Mouse (Mus musculus) lung, postnatal 4 days (tissue): ENCODE measurements around the gene Gm867.

Source experiments
- DNase-seq, 2 experiments: peaks; one replicate each; pipeline ENCODE4 v3.0.0; 2021

Gm867 gene

GRCm38 (mm10) chr10:75936909-75937667 is 3.4 kb downstream of the Gm867 start:
- no peak for DNase-seq

- DNase-seq: peak; percentile 74 to 77
Observed at GRCm38 (mm10) chr10:75935680-75936541, 4.6 kb downstream of the Gm867 start, which contains the start of gene Mmp11. Mmp11 (minus strand) TSS chr10:75936496.

GRCm38 (mm10) chr10:75934991-75935390 is 5.5 kb downstream of the Gm867 start:
- no peak for DNase-seq

- no peak for DNase-seq
Observed at GRCm38 (mm10) chr10:75932891-75933290, 7.6 kb downstream of the Gm867 start, which contains the start of gene Chchd10. Chchd10 (plus strand) TSS chr10:75933130.

GRCm38 (mm10) chr10:75932081-75932678 is 8.3 kb downstream of the Gm867 start:
- DNase-seq: peak; percentile 74 to 84

DNA sequence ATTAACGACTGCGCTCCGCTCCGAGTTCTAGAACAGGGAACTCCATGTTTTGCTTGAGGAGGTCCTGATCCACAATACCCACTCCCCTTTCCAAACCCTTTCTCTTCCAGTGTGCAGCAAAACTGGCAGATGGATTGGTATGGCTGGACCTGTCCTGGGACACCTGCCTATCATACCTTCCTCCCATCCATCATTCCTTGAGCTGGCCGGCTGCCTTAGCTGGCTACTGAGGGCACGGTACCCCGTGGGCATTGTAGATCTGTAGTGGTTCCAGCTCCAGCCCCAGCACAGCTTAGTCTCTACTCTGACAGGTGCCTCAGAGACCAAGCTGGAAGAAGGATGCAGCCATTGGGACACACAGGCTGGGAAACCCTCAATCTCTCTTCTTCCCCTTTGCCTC is 9.2 kb downstream of the Gm867 start:
- DNase-seq: no peak

- DNase-seq: peak; percentile 71 to 78
Observed at GRCm38 (mm10) chr10:75930304-75930703, 10.2 kb downstream of the Gm867 start.

DNA sequence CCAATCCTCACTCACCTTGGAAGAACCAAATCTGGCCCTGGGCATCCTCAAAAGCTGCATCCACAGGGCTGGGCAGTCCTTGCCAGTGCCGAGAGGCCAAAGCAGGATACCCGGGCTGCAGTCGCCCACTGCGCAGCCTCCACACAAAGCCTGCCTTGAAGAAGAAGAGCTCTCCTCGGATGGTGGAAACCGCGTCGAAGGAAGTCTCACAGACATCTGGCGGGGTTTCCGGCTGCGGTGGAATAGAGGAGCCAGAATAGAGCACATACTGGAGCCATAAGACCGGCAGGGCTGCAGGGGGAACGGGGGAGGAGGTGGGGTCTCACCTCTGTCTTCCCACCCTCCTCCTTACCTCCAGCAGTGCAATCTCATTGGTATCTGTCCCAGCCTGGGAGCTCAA is 14.1 kb downstream of the Gm867 start:
- DNase-seq: no peak

GRCm38 (mm10) chr10:75924324-75924723 is 16.1 kb downstream of the Gm867 start:
- DNase-seq: no peak

- DNase-seq: no peak
Observed at GRCm38 (mm10) chr10:75921726-75922560, 18.5 kb downstream of the Gm867 start.

- DNase-seq: peak; percentile 95 to 97
Observed at GRCm38 (mm10) chr10:75921026-75921725, 19.3 kb downstream of the Gm867 start, which contains the start of gene Smarcb1. Smarcb1 (minus strand) TSS chr10:75921617.

- DNase-seq: peak in 1 of 2 experiments; percentile 53
Observed at GRCm38 (mm10) chr10:75919026-75919425, 21.4 kb downstream of the Gm867 start.

DNA sequence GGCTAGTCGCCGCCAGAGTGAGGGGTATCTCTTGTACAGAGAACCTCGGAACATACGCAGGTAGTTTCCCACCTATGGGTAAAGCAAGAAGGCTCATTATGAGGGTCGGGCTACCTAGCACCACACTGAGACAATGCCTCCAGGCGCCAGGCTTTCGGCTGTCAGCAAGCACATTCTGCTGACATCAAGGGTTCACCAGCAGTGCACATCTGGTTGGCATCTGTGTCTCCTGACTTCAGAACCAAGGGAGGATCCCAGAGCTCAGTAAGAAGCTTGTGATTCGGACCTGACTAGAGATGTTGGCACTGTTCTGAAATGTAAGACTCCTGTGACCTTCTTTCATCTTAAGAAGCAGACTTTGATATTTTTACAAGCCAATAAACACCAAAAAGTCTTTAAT is 23.6 kb downstream of the Gm867 start:
- no peak for DNase-seq

- DNase-seq: no peak
Observed at GRCm38 (mm10) chr10:75915557-75915956, 24.9 kb downstream of the Gm867 start.

- no peak for DNase-seq
Observed at GRCm38 (mm10) chr10:75913013-75913589, 27.4 kb downstream of the Gm867 start.

- DNase-seq: no peak
Observed at GRCm38 (mm10) chr10:75910698-75911097, 29.8 kb downstream of the Gm867 start.

DNA sequence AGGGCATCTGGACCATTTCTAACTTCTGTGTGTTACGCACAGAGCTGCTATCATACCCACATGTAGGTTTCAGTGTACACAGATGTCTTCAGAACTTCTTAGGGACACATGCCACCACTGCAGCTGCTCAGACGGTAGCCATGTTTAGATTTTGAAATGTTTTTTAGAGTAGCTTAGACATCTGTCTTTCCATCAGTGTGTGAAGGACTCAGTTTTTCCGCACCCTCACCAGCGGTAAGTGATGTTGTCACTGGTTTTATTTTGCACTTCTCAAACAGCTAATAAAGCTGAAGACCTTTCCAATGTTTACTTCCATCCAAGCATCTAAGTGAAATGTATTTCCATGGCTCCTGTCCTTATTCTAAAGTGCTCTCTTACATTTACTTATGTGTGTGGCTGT is 33.6 kb downstream of the Gm867 start:
- no peak for DNase-seq

- no peak for DNase-seq
Observed at GRCm38 (mm10) chr10:75904391-75904790, 36.1 kb downstream of the Gm867 start.

DNA sequence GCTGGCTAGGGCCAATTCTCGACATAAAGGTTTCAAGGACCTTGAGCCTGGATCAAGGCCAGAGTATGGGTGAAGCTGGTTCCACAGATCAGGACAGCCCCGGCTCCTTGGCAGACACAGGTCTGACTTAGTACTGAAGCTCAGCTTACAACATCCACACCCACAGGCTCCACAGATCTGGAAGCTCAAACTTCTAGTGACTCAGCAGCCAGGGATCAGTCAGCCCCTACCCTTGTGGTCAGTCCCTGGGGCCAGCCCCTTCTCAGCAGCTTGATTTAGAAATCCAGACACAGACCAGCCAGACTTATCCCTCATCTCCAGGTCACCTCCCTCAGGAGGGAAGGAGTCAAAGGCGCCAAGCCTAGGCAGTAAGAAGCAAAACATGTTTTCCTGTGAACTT is 41.6 kb downstream of the Gm867 start:
- DNase-seq: peak; percentile 34 to 60

- DNase-seq: no peak
Observed at GRCm38 (mm10) chr10:75898039-75898564, 42.4 kb downstream of the Gm867 start.

GRCm38 (mm10) chr10:75897373-75897772 is 43.1 kb downstream of the Gm867 start:
- peak; percentile 67 to 81 for DNase-seq
